Mouse (Mus musculus) c-Kit-positive CD71-positive TER-119-positive erythroid progenitor cells, embryonic 14.5 days (primary cell): ENCODE measurements at regions not wholly inside any gene's neighbourhood (a gene's known extent, or its start where the extent isn't known, plus 50 kb on each side); places are given as distances from the start of the nearest gene placed in this dataset.
"Not testable (repeated sequence)": the region's sequence is repeated elsewhere in the genome, so short reads cannot be mapped to it uniquely, and the experiment has no call there.

Source experiments
- DNase-seq: peaks from one replicate; pipeline ENCODE4 v3.0.0-alpha.2; 2013; ENCODE audit warnings: low spot score

DNA sequence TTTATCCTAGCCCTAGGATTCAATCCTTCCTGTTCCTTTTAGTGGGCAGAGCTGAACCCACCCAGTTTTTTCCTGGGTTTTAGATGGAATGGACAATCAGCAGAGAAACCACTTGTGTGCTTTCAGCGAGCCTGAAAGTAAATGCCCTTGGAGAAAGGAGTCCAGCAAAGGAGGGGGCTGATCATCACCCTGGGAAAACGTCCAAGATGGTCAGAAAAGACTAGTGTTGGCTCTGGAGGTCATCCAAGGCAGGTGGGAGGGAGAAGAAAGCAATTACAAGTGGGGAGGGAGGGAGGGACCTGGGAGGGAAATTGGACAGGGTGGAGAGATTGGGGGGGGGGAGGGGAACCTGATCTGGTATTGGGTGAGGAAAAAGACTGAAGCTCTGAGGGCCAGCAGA, 55.6 kb upstream of the Zfp366 start:
- no peak for DNase-seq

DNA sequence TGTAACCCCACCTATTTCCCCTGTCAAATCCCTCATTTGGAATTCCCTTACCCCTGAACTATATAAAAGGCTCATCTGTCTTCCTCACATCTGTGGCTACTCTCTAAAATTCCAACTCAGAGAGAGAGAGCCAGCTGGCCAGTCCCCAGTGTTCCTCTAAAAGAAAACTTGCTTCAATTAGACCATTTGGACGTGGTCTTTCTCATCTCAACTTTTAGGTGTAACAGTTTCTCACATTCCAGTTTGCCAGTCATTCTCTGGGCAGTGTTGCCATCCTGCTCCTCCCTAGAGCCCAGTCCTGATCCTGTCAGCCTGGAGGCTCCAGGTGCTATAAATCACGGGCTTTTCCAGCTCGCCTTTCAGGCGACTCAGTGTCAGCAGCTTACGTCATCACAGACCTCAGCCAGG, 56.3 kb upstream of the Zfp366 start:
- DNase-seq: no peak

DNA sequence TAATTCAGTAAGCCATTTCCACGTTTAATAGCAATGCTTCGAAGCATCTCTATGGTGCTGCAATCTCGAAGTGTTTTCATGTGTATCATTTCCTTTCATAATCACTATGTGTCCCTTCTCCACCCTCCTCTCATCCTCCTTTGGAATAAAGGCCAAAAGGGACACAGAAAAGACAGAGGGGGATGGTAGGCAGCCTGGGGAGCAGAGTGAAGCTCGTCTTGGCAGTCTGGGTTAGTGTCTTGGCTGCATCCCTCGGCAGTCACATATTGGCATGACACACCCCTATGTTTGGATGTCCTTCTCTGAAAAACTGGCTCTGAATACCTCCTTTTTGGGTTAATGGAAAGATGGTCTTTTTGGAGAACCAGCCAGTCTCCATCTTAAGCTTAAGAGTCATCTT, 56.9 kb upstream of the Zfp366 start:
- DNase-seq: no peak

DNA sequence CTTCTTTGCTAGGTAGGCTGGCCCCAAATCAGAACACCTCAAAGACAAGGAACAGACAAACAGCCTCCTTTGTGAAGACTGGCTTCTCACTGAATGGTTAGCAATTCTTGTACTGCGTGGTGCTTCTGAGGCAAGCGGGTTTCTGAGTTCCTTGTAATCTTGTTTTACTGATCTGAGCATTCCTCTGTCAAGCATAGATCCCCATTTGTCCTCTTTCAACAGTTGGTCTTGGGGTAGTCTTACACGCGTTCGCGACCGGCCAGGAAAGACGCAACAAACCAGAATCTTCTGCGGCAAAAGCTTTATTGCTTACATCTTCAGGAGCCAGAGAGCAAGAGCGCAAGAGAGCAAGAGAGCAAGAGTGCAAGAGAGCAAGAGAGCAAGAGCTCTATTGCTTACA, 57.7 kb upstream of the Zfp366 start:
- DNase-seq: not testable (repeated sequence)

DNA sequence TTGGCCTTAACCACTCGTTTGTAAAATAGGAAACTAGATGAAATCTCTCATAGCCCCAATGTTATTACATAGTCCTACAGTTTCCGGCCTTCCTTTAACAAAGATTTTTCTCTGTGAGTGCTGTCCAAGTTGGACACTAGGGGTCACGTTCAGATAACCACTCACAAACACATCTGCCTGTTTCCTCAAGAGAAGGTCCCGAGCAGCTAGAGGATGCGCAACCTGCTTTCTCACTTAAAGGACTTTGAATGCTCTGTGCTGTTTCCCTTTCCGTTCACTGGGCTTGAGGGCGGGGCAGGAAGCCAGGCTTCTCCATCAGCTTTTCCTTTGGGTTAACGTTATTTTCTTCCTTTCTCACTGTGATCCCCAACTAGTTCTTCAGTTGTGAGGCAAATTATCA, 58.1 kb upstream of the Zfp366 start:
- DNase-seq: no peak

DNA sequence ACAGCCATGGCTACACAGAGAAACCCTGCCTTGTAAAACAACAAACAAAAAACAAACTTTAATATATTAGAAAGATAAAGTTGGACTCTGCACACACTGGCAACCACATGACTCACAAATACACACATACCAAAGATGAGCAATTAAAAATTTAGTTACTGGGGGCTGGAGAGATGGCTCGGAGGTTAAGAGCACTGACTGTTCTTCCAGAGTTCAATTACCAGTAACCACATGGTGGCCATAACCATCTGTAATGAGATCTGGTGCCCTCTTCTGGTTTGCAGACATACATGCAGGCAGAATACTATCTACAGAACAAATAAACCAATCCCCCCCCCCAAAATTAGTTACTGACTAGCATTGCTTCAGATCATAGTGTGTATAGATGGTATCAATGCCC, 58.7 kb upstream of the Zfp366 start:
- no peak for DNase-seq

DNA sequence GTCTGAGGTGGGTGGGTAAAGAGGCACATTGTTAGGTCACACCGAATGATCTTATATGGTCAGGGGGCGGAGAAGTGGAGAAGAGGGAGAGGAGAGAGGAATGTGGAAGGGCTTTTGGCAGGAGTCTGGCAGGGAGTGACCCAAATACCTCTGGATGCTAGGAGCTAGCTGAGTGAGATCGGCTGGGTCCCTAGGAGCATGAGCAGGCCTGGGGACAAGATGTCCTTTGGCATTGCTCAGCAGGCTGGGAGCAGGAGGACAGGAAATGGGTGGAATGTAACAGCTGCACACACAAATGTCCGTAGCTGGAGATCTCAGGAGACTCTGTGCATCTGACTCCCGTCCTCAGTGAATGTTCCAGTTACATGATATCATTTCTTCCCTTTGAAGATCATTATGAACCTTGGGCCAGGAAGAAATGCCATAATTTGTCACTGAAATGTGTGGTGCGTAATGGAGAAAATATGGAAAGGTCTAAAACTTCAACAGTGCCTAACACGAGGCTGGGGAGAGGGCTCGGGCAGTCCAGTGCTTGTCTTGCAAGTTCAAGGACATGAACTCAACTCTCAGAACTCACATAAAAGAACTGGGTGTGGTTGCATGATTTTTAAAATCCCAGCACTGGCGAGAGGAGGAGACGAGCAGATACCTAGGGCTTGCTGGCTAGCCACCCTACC, 59.6 kb upstream of the Zfp366 start:
- DNase-seq: no peak

DNA sequence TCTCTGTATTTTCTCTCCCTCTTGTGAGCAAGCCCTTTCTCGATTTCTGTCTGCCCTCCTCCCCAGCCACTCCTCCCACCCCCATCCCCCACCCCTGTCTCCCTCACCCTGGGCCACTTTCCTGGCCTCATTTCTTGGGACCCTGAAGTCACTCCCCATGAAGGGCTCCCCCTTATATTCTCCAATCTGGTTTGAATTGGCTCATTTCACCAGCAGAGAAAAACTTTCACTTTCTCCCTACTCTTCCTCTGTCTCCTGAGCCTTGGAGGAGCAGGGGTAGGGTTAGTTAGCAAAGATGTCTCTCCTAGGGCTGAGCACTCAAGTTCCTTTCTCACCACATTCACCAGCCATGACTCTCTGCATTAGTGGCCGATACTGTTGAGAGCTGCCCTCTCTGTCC, 60.5 kb upstream of the Zfp366 start:
- no peak for DNase-seq

DNA sequence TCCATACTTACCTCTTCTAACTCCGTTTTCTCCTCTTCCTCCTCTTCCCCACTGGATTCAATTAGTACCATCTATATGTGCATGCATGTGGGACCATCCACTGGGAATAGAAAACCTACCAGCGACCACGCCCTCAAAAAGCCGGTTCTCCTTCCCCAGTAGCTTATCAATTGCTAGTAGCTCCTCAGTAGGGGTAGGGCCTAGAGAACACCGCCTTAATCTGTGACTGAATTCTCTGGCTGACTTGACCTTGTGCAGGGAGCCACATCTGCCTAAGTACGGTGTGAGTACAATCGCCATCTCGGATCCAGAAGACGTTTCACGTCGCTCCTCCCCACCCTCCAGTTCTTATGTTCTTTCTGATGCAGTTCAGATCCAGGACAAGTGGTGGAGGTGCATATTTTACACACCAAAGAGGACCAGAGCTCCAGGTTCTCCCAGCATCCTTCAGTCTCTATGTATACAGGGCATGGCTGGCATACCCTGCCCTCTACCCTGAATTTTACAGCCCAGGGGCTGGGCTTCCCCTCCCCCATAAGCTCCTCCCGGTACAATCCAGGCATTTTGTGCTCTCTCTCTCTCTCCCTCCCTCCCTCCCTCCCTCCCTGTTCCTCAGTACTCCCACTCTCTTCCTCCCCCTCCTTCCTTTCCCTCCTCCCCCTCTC, 61.0 kb upstream of the Zfp366 start:
- DNase-seq: no peak

DNA sequence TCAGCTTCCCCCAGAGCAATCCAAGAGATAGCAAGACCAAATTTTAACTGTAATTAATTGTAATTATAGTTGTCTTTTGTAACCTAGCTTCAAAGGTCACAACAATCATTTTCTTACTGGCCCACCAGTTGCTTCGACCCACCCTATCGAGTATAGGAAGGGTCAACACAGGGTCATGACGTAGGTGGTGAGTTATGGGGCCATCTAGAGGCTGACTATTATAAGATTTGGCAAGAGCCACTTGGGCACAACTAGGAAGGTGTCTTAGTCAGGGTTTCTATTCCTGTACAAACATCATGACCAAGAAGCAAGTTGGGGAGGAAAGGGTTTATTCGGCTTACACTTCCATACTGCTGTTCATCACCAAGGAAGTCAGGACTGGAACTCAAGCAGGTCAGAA, 62.1 kb upstream of the Zfp366 start:
- DNase-seq: not testable (repeated sequence)

DNA sequence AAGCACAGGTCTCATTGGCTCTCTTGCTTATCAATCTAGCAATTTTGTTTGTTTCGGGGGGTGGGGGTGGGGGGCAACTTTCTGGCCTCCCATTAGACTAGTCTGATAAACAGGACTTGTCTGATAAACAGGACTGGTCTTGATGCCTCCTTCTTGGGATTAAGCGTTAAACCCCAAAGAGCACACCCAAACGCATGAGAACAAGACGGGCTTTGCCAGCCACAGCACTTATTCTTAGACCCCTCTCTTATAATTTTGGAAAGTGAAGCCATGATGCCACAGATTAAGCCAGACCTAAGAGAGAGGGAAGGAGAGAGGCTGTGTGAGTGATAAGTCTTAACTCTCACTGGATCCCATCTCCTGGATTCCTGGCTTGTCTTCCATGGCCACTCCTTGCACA, 63.5 kb upstream of the Zfp366 start:
- DNase-seq: no peak

DNA sequence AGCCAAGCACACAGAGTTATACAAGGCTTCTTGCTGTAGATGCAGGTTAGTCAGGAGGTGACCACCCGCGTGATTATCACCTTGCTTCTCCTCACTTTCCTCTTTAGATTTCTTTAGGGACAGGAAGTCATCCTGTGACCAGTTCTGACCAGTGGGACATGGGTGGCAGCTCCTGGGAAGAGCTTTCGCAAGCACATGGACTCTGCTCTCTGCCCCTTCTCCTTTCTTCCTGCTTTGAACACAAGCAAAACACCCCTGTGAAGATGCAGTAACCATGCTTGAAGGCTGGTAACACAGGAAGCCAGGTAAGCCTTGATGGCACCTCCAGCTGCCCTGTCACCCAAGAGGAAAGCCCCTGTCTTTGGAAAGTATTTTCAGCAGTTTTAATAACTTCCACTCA, 64.7 kb upstream of the Zfp366 start:
- no peak for DNase-seq

DNA sequence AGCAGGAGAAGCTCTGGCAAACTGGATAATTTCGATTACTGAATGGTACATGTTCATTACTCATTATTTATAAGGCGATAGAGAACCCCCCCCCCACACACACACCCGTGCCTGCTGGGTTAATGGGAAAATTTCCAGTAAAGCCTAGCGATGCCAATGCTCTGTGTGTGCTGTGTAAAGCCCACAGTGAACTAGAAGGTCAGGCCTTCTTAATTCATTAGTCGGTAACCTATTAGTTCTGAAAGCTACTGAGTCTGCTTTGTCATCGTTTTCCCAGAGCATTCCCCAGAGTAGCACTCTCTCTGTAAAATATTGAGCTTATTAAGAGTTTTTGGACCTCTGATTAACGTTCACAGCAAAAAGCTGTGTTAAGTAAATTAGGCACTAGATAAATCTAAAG, 65.7 kb upstream of the Zfp366 start:
- DNase-seq: no peak

DNA sequence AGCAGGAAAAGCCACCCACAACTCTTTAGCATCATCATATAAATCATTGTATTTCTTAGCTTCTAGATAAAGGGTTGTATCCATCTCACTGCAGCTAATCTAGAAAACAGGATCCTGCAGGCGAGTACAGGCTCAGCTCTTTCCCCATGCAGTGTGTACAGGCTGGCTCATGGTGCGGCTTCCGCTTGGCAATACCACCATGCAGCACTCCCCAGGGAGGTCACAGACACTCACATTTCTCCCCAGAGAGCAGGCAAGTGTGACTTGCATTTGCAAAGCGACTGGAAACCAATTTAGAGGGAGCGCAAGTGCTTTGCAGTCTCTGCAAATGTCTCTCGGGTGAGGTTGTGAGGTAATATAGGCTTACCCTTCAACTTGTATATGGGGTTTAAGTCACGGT, 69.1 kb upstream of the Zfp366 start:
- DNase-seq: no peak

DNA sequence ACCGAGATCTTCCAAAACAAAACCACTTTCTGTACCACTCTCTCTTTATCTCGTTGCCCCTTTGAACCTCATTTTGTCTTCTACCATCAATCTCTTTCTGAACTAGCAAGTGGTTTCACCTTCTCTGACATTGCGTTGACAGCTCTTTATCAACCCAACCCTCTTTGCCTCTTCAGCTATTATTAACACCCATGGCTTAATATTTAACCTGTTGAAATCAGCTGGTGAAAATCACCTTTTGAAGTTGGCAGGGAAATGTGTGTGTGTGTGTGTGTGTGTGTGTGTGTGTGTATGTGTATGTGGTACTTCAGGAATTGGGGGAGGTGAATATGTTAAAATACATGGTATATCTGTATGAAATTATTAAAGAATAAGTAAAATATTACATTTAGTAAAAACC, 70.1 kb upstream of the Zfp366 start:
- no peak for DNase-seq

DNA sequence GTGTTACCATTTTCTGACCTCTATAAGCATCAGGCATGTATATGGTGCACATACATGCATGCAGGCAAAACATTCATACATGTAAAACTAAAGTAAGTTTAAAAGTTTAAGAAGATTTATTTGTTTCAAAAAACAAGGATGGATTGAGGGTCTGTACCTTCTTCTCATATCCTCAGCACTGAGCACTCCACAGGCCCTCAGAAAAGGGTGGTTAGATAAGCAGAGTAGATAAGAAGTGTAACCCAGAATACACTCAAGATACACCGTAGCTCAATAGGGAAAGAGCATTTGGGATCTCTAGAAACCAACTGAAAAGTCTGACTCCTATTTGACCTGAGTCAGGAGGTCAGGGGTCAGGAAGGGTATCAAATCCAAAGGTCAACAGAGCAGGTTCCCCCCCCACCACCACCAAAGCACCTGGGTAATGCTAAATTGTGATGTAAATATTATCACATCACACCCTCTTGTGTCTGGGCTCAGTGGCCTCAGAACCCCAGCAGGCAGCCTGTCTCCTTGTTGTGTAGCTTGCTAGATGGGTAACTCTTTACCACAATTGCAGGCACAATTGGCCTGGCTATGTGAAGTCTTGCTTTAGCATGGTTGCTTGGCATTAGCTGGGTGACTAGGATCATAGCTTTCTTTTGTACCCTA, 72.8 kb upstream of the Zfp366 start:
- DNase-seq: no peak

DNA sequence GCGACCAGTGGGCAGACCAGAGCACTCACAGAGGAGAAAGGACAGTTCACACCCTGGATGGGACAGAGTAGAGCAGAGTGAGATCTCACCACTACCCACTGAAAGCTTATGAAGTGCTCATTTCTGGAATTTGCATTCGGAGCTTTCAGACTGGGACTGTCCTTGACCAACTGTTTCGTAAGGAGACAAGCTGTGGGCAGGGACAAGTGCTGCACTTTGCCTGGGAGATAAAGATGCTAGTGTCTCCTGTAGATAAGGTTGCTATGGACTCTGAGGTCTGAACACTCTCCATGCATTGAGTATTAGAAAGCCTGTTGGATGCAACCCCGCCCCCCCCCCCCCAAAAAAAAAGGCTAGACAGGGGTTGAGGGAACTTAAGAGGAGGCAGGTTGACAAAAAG, 76.6 kb upstream of the Zfp366 start:
- DNase-seq: peak; percentile 84

DNA sequence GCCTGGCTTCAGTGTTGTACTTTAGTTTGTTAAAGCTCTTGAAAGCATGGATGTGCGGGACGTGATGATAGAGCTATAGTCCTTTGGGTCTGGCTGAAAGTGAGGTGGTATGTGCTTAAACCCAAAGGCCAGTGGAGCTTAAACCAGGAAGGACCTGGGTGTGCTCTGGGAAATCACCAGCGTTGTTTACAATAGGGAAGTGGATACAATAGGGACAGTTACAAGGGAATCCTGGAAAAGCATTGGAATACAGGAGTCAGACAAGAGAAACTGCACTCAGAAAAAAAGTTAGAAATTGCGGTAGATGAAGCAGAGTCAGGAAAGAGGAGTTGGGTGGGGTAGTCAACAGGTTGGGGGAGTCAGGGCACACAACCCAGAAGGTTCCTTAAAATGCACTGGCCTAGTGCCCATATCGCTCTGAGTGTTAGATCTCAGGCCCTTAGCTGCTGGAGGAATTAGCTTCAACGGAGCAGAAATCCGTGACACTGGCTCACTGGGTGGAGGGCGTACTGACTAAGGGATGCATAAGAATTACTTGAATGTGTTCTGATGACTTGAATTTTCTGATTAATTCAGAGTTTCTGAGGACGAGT, 82.4 kb upstream of the Zfp366 start:
- no peak for DNase-seq

DNA sequence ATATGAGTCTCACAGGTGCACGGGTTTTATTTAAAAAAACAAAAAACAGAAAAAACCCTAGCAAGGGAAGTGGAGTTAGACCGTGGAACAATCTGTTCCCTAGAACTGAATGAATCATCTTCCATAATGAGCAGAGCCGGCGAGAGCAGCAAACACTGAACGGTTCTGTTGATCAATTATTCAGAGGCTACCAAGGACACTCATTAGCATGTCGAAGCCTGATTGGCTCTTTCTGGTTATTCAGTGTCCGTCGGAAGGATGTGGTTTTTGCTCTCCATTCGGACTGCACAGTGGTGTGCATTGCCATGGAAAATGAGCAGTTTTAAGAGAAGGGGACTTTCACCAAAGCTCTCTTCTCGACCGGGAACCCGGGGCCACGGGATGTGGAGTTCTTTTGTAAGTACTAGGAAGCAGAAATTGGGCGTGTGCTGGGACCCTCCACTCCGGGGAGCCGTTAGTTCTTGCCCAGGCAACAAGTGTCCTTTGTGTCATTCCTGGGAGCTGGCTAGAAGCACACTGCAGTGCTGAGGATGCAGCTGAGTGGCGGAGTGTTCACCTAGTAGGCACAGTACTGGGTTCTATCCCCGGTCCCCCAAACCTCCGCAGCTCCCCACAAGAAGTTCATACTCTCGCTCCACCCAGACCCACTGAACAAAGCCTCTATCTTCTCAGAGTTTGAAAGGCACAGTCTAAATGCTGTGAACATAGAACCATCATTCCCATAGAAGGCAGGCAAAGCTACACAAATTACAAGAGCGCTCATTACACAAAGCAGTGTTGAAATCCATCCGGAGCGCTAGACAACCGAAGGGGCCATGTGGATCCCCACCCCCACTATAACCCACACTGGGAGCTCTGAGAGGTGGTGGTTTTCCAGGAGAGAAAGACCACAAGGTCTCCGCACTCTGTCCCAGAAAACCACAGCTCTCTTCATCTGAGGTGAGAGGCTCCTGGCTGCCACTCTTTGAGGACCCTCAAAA, 83.9 kb upstream of the Zfp366 start:
- no peak for DNase-seq

DNA sequence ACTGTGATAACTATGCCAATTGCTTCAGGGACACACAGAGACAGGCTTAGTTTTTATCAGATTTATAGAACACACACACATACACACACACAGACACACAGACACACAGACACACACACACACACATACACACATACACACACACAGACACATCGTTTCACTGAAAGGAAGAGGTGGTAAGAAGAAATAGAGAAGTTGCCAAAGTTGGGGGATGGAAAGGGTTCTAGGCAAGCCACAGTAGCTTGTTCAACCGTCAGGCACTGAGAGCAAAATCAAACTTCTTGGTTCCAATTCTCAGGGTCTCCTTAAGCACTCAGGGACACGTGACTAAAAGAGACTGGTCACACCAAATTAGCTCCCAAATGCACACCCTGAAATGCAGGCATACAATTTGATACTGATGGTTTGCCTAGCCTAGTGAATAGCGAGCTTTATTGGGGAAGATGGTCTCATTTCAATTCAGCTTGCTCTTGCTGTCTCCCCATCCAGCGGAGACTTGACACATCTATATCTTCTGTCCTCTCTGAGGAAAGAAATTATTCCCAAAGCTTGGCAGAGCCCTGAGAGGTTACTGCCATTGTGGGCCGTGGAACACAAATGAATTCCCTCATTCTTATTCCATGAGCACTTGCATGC, 84.7 kb upstream of the Zfp366 start:
- no peak for DNase-seq

DNA sequence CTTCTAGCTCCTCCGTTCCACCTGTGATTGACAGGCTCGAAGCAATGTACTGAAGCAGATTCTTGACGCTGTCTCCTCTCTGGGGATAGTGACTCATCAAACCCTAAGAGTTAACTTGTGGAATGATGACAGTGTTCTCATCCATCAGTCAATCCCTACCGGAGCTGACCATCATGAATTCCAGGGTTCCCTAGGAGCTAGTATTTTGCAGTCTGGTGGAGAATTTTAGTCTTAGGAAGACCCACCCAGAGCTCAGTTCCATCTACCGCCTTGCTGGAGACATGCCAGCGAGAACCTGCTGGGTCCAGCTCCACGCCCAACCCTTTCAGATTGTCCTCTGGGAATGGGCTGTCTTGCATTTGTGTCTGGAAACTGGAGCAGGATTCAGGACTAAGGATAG, 85.4 kb upstream of the Zfp366 start:
- no peak for DNase-seq
